Mouse (Mus musculus) heart, embryonic 16.5 days (tissue): ENCODE results near the gene Slc26a6. TPM values are rescaled to one million over a fixed set of nuclear protein-coding genes. Genes with fewer than 3 reads are reported as not detected.

ENCODE experiments used
- ATAC-seq: fragments of 200-750 bp; cut with Nextera tagmentation; replicated peaks from 2 replicates; pipeline ENCODE4 v1.8.0; 2017; ENCODE audit warnings: moderate number of reproducible peaks; ENCODE audit not compliant: insufficient read depth, low FRiP score; ENCODE audit errors: extremely low read depth
- H3K27ac ChIP-seq: fragments of 300-500 bp; sonication (generic); 2 replicates; pipeline ENCODE4 v1.5.1; 2014; ENCODE audit warnings: mild to moderate bottlenecking, low read length, control low read depth, moderate library complexity
- H3K27me3 ChIP-seq: fragments of 300-500 bp; sonication (generic); 2 replicates; pipeline ENCODE4 v1.6.1; 2014; ENCODE audit warnings: low read length, mixed read lengths; ENCODE audit not compliant: control insufficient read depth, insufficient read depth
- H3K36me3 ChIP-seq: fragments of 300-500 bp; sonication (generic); 2 replicates; pipeline ENCODE4 v1.6.1; 2014; ENCODE audit not compliant: control insufficient read depth, insufficient read depth
- H3K4me1 ChIP-seq: fragments of 300-500 bp; sonication (generic); 2 replicates; pipeline ENCODE4 v1.6.1; 2014; ENCODE audit warnings: low read length, mixed read lengths; ENCODE audit not compliant: control insufficient read depth, insufficient read depth
- H3K4me2 ChIP-seq: fragments of 300-500 bp; sonication (generic); 2 replicates; pipeline ENCODE4 v1.6.1; 2014; ENCODE audit warnings: low read depth, mild to moderate bottlenecking, control low read depth, low read length
- H3K4me3 ChIP-seq: fragments of 300-500 bp; sonication (generic); 2 replicates; pipeline ENCODE4 v1.5.1; 2014; ENCODE audit warnings: mild to moderate bottlenecking, control low read depth, low read length
- H3K9ac ChIP-seq: fragments of 300-500 bp; sonication (generic); 2 replicates; pipeline ENCODE4 v1.6.1; 2014; ENCODE audit warnings: low read length, control low read depth
- H3K9me3 ChIP-seq: fragments of 300-500 bp; sonication (generic); replicated peaks from 2 replicates; pipeline ENCODE4 v1.6.1; 2016; ENCODE audit warnings: low read length; ENCODE audit not compliant: control insufficient read depth
- WGBS: fragments of 180-500 bp; shearing (Covaris S2); extraction: QIAGEN DNeasy Blood & Tissue Kit; methylation state at CpG from one replicate; pipeline ENCODE4 v1.1.7; 2014; 5-methylcytosine and 5-hydroxymethylcytosine counted together
- polyA plus RNA-seq: library from polyadenylated mRNA; unstranded; fragments of >200 nt; fragmentation: Nextera tagmentation; extraction: Ambion mirVana; gene quantifications from 2 replicates; pipeline ENCODE4 v1.2.1, GENCODE M21; 2015

The Slc26a6 gene
- polyA plus RNA-seq, 1 experiment from 2014 or later: 7.8 TPM

DNA sequence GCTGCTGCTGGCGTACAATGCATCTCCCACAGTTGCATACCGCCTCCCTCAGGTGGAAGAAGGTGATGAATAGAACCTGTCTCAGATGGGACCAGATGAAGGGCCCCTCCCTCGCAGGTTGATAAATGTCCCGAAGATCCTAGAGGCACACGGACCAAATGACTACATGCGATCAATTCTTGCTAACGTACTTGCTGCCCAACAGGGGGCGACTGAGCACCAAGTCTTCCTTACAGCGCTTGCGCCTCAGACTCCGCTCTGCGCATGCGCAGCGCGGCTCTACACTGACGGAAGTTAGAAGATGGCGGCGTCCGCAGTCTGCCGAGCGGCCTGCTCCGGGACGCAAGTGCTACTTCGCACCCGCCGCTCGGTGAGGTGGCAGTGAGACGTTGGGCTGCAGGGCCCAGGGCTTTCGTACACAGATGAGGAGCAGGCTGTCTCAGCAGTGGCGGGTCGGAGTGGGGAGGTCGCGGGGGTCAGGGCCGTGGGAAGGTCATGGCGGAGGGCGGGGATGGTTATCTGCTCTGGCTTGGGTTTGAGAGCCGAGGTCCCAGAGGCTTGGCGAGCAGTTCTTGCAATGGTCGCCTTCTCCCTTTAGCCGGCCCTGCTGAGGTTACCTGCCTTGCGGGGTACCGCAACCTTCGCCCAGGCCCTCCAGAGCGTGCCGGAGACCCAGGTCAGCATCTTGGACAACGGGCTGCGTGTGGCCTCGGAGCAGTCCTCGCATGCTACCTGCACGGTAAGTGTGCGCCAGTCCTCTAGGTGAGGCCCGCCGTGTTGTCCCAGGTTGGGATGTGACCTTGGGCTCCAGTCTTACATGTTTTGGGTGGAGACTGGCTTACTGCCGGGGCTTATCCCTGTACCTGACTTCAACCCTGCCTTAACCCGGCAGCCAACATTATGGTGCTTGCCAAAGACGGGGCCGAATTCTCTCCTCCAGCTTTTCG is 83.6 kb downstream of the Slc26a6 start, which contains the start of gene Uqcrc1:
Uqcrc1 (plus strand) TSS at position 216 of the 947 bp plus-strand sequence.
- H3K4me2 ChIP-seq: peak within 1 kb of the TSS; percentile 80
- peaks cover 8% of the 10 kb centered on the region for H3K4me1 ChIP-seq
- ATAC-seq: peak; percentile 90
- peak within 1 kb of the TSS; percentile 90 for H3K4me3 ChIP-seq
- peaks cover 33% of the 10 kb centered on the region for H3K36me3 ChIP-seq
- H3K9ac ChIP-seq: peak within 1 kb of the TSS; percentile 98
- no peaks in the 10 kb centered on the region for H3K27me3 ChIP-seq
- peaks cover 2% of the 10 kb centered on the region; the same call in 1 of the 2 replicates for H3K9me3 ChIP-seq
- WGBS: under 1% methylated on average over 58 of the region's 58 CpGs
- H3K27ac ChIP-seq: peak within 1 kb of the TSS; percentile 83

GRCm38 (mm10) chr9:108945111-108945510 is 92.0 kb downstream of the Slc26a6 start:
- no peaks in the 10 kb centered on the region for H3K27me3 ChIP-seq
- no peak overlapping the region for H3K27ac ChIP-seq
- ATAC-seq: no peak
- peaks cover 18% of the 10 kb centered on the region for H3K4me1 ChIP-seq
- H3K36me3 ChIP-seq: peaks cover 76% of the 10 kb centered on the region
- no peak overlapping the region for H3K4me3 ChIP-seq
- no peaks in the 10 kb centered on the region for H3K9me3 ChIP-seq
- no peak overlapping the region for H3K4me2 ChIP-seq
- no peak overlapping the region for H3K9ac ChIP-seq
- WGBS: 74% methylated on average over 9 of the region's 9 CpGs

DNA sequence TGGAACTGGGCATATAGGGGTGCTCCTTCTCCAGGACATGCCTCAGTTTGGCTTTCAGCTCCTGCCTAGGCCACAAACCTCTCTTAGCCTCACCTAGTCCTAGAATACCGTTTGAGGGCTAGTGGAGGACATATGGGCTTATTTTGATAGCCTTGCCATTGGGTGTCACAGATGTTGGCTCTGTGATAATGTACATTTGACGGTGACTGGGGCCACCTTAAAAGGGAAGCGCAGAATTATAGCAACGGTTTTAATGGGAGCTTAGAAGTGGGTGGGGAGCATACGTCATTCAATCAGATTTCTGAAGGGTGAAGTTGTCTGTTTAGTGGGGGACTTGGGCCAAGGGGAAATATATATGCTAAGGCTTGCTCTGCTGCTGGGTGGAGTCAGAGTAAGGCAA is 92.5 kb downstream of the Slc26a6 start:
- WGBS: 84% methylated on average over 5 of the region's 5 CpGs
- Histone ChIP-seq H3K9me3 (no peaks in the 10 kb centered on the region), H3K27ac (no peak overlapping the region)

DNA sequence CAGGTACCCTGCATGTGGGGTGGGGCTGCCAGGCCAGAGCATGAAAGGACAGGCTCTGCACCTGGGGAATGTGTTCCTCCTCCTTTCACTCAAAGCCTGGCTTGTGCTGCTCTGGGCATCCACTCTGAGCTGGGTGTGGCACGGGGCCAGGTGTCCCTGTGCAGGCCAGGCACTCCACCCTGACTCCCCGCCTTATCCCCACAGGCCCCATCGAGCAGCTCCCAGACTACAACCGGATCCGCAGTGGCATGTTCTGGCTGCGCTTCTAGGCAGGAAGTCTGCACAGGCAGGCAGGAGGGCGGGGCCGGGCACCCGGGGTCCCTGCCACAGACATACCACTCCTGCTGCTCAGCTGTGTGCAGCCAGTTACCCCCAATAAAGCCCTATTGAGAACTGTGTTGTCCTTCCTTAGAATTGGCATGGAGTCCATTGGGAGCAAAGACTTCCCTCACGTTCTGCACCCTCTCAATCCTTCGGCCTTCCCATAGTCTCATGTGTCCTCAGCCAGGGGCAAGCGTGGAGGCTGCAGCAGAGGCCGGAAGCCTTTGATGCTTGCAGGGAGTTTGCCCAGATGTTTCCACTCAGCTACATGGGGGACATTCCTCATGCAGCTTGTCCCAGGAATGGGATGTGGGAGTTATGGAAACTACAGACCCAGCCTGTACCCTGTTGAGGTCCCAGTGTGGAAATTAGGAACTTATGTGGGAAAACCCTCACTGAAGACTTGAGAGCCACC is 96.3 kb downstream of the Slc26a6 start:
- Histone ChIP-seq H3K4me2 (no peak overlapping the region), H3K36me3 (peaks cover 60% of the 10 kb centered on the region), H3K27ac (peak overlapping the region; percentile 64), H3K4me1 (peaks cover 24% of the 10 kb centered on the region), H3K9ac (no peak overlapping the region), H3K27me3 (peaks cover 17% of the 10 kb centered on the region), H3K9me3 (no peaks in the 10 kb centered on the region), H3K4me3 (no peak overlapping the region)
- peak; percentile 45; the same call in 1 of the 2 replicates for ATAC-seq
- 56% methylated on average over 13 of the region's 13 CpGs for WGBS

More for the DNA sequence above, 92.5 kb downstream of the Slc26a6 start:
- Histone ChIP-seq H3K9ac (no peak overlapping the region), H3K4me3 (no peak overlapping the region), H3K27me3 (no peaks in the 10 kb centered on the region), H3K36me3 (peaks cover 78% of the 10 kb centered on the region), H3K4me2 (no peak overlapping the region), H3K4me1 (peaks cover 20% of the 10 kb centered on the region)
- ATAC-seq: no peak

- Histone ChIP-seq H3K9ac (peak overlapping the region; percentile 26; the same call in 1 of the 2 replicates), H3K4me1 (peaks cover 24% of the 10 kb centered on the region), H3K4me3 (no peak overlapping the region), H3K9me3 (no peaks in the 10 kb centered on the region), H3K27me3 (peaks cover 19% of the 10 kb centered on the region), H3K4me2 (no peak overlapping the region), H3K36me3 (peaks cover 52% of the 10 kb centered on the region), H3K27ac (peak overlapping the region; percentile 64)
- peak; percentile 26 for ATAC-seq
- WGBS: 64% methylated on average over 9 of the region's 9 CpGs
These were observed 97.1 kb downstream of the Slc26a6 start for GRCm38 (mm10) chr9:108949967-108950728.

DNA sequence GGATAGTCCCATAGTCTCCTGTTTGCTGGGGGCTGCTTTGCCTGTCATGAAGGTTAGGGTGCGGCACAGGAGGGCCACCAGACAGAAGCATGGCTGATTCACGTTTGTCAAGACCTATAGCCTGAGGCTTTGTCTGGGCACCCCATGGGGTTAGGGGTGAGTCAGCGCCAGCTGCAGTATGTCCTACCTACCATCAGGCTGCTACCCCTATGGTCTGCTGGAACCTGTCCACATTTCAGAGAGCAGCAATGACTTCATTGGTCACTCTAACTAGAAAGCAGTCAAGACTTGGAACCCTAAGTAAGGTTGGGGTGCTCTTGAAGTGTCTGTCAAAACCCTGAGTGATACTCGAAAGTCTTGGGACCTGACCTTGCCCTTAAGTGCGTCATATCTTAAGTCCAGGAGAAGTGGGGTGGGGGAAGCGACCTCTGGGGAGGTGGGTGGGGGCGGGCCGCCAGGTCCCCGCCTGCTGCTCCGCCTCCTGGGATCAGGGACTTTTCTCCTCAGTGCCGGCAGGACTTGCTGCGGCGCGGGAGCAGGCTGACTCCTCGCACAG is 100.1 kb downstream of the Slc26a6 start, which contains the start of gene Col7a1:
Col7a1 (plus strand) TSS at position 506 of the 556 bp plus-strand sequence.
- ATAC-seq: no peak
- Histone ChIP-seq H3K9ac (no peak within 1 kb of the TSS), H3K9me3 (no peaks in the 10 kb centered on the region), H3K4me1 (peaks cover 24% of the 10 kb centered on the region), H3K27me3 (peaks cover 21% of the 10 kb centered on the region), H3K4me2 (peak within 1 kb of the TSS; percentile 55), H3K27ac (no peak within 1 kb of the TSS), H3K36me3 (peaks cover 25% of the 10 kb centered on the region), H3K4me3 (peak within 1 kb of the TSS; percentile 32)
- WGBS: 7% methylated on average over 15 of the region's 15 CpGs

- H3K36me3 ChIP-seq: peaks cover 6% of the 10 kb centered on the region
- no peak overlapping the region for H3K9ac ChIP-seq
- no peaks in the 10 kb centered on the region for H3K9me3 ChIP-seq
- no peak overlapping the region for H3K4me3 ChIP-seq
- H3K4me2 ChIP-seq: no peak overlapping the region
- WGBS: 84% methylated on average over 11 of the region's 11 CpGs
- H3K27ac ChIP-seq: no peak overlapping the region
- ATAC-seq: no peak
- H3K4me1 ChIP-seq: peaks cover 5% of the 10 kb centered on the region; the same call in 1 of the 2 replicates
- peaks cover 21% of the 10 kb centered on the region for H3K27me3 ChIP-seq
These were observed 102.2 kb downstream of the Slc26a6 start for GRCm38 (mm10) chr9:108955241-108955640.

DNA sequence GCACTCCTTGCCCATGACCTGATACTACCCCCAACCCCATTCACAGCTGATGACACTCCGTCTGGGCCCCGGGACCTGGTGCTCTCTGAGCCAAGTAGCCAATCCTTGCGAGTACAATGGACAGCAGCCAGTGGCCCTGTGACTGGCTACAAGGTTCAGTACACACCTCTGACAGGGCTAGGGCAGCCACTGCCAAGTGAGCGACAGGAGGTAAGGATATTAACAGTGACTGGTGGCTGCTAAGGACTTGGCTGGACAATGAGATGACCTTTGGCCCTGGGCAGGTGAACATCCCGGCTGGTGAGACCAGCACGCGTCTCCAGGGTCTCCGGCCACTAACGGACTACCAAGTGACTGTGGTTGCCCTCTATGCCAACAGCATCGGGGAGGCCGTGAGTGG is 102.8 kb downstream of the Slc26a6 start:
- H3K4me2 ChIP-seq: no peak overlapping the region
- H3K27ac ChIP-seq: no peak overlapping the region
- peaks cover 4% of the 10 kb centered on the region; the same call in 1 of the 2 replicates for H3K4me1 ChIP-seq
- 87% methylated on average over 11 of the region's 11 CpGs for WGBS
- peaks cover 3% of the 10 kb centered on the region; the same call in 1 of the 2 replicates for H3K36me3 ChIP-seq
- no peak overlapping the region for H3K4me3 ChIP-seq
- ATAC-seq: no peak
- H3K9ac ChIP-seq: no peak overlapping the region
- peaks cover 21% of the 10 kb centered on the region for H3K27me3 ChIP-seq
- H3K9me3 ChIP-seq: no peaks in the 10 kb centered on the region
